Mouse (Mus musculus) heart, embryonic 12.5 days (tissue): ENCODE measurements at regions not wholly inside any gene's neighbourhood (a gene's known extent, or its start where the extent isn't known, plus 50 kb on each side); places are given as distances from the start of the nearest gene placed in this dataset.

ENCODE experiments used
- ATAC-seq: fragments of 200-750 bp; cut with Nextera tagmentation; 2 replicates; pipeline ENCODE4 v1.8.0; 2017; ENCODE audit warnings: moderate TSS enrichment, moderate library complexity; ENCODE audit not compliant: insufficient number of reproducible peaks, low FRiP score
- H3K27ac ChIP-seq: fragments of 300-500 bp; sonication (generic); 2 replicates; pipeline ENCODE4 v1.5.1; 2016; ENCODE audit warnings: mild to moderate bottlenecking, moderate library complexity; ENCODE audit not compliant: poor library complexity, severe bottlenecking
- H3K27me3 ChIP-seq: fragments of 300-500 bp; sonication (generic); replicated peaks from 2 replicates; pipeline ENCODE4 v1.6.1; 2016; ENCODE audit warnings: mild to moderate bottlenecking, moderate library complexity
- H3K36me3 ChIP-seq: fragments of 300-500 bp; sonication (generic); 2 replicates; pipeline ENCODE4 v1.6.1; 2016; ENCODE audit warnings: mild to moderate bottlenecking, moderate library complexity
- H3K4me1 ChIP-seq: fragments of 300-500 bp; sonication (generic); replicated peaks from 2 replicates; pipeline ENCODE4 v1.6.1; 2016; ENCODE audit warnings: mild to moderate bottlenecking
- H3K4me2 ChIP-seq: fragments of 300-500 bp; sonication (generic); 2 replicates; pipeline ENCODE4 v1.6.1; 2016; ENCODE audit warnings: mild to moderate bottlenecking, moderate library complexity
- H3K4me3 ChIP-seq: fragments of 300-500 bp; sonication (generic); 2 replicates; pipeline ENCODE4 v1.5.1; 2016; ENCODE audit warnings: mild to moderate bottlenecking
- H3K9ac ChIP-seq: fragments of 300-500 bp; sonication (generic); 2 replicates; pipeline ENCODE4 v1.6.1; 2016; ENCODE audit warnings: mild to moderate bottlenecking, moderate library complexity
- H3K9me3 ChIP-seq: fragments of 300-500 bp; sonication (generic); replicated peaks from 2 replicates; pipeline ENCODE4 v1.6.1; 2016; ENCODE audit warnings: mild to moderate bottlenecking, moderate library complexity
- WGBS: fragments of 180-500 bp; shearing (Covaris S2); methylation state at CpG from one replicate; pipeline ENCODE4 v1.1.7; 2016; 5-methylcytosine and 5-hydroxymethylcytosine counted together

- Histone ChIP-seq H3K4me2 (no peak overlapping the region), H3K4me3 (no peak overlapping the region), H3K36me3 (no peaks in the 10 kb centered on the region), H3K9ac (no peak overlapping the region), H3K27me3 (no peaks in the 10 kb centered on the region), H3K9me3 (0 out of 2 replicates have a peak, but pooled peaks cover 2% of the 10 kb centered on the region), H3K4me1 (no peaks in the 10 kb centered on the region), H3K27ac (no peak overlapping the region)
- no peak for ATAC-seq
Observed at GRCm38 (mm10) chr13:26354421-26354820, 415.5 kb downstream of the Hdgfl1 start.

- Histone ChIP-seq H3K4me3 (no peak overlapping the region), H3K9ac (no peak overlapping the region), H3K27ac (no peak overlapping the region), H3K4me2 (no peak overlapping the region), H3K36me3 (no peaks in the 10 kb centered on the region), H3K9me3 (0 out of 2 replicates have a peak, but pooled peaks cover 2% of the 10 kb centered on the region), H3K27me3 (no peaks in the 10 kb centered on the region), H3K4me1 (no peaks in the 10 kb centered on the region)
- no peak for ATAC-seq
- 70% methylated on average over 3 of the region's 3 CpGs for WGBS
Observed at GRCm38 (mm10) chr13:26350510-26350909, 419.5 kb downstream of the Hdgfl1 start.

GRCm38 (mm10) chr13:26338795-26339194 is 431.2 kb downstream of the Hdgfl1 start:
- Histone ChIP-seq H3K27ac (no peak overlapping the region), H3K4me2 (no peak overlapping the region), H3K9me3 (no peaks in the 10 kb centered on the region), H3K27me3 (no peaks in the 10 kb centered on the region), H3K4me1 (peaks cover 4% of the 10 kb centered on the region), H3K4me3 (no peak overlapping the region), H3K36me3 (no peaks in the 10 kb centered on the region), H3K9ac (no peak overlapping the region)
- WGBS: 39% methylated on average over 3 of the region's 3 CpGs
- ATAC-seq: no peak

- no peak overlapping the region for H3K27ac ChIP-seq
- no peak overlapping the region for H3K4me2 ChIP-seq
- WGBS: 76% methylated on average over 3 of the region's 3 CpGs
- no peak overlapping the region for H3K9ac ChIP-seq
- H3K4me3 ChIP-seq: no peak overlapping the region
- H3K27me3 ChIP-seq: no peaks in the 10 kb centered on the region
- no peaks in the 10 kb centered on the region for H3K36me3 ChIP-seq
- H3K9me3 ChIP-seq: 0 out of 2 replicates have a peak, but pooled peaks cover 3% of the 10 kb centered on the region
- no peaks in the 10 kb centered on the region for H3K4me1 ChIP-seq
- no peak for ATAC-seq
Observed at GRCm38 (mm10) chr13:26325066-26325465, 444.9 kb downstream of the Hdgfl1 start.

- Histone ChIP-seq H3K4me1 (no peaks in the 10 kb centered on the region), H3K4me2 (no peak overlapping the region), H3K9me3 (0 out of 2 replicates have a peak, but pooled peaks cover 3% of the 10 kb centered on the region), H3K4me3 (no peak overlapping the region), H3K9ac (no peak overlapping the region), H3K27me3 (no peaks in the 10 kb centered on the region), H3K27ac (no peak overlapping the region), H3K36me3 (no peaks in the 10 kb centered on the region)
- ATAC-seq: no peak
- WGBS: 85% methylated on average over 6 of the region's 6 CpGs
Observed at GRCm38 (mm10) chr13:26324633-26325032, 445.3 kb downstream of the Hdgfl1 start.

GRCm38 (mm10) chr13:26318557-26318956 is 451.4 kb downstream of the Hdgfl1 start:
- H3K27ac ChIP-seq: no peak overlapping the region
- no peaks in the 10 kb centered on the region for H3K27me3 ChIP-seq
- H3K4me2 ChIP-seq: no peak overlapping the region
- ATAC-seq: no peak
- no peaks in the 10 kb centered on the region for H3K9me3 ChIP-seq
- 79% methylated on average over 5 of the region's 5 CpGs for WGBS
- no peaks in the 10 kb centered on the region for H3K4me1 ChIP-seq
- H3K9ac ChIP-seq: no peak overlapping the region
- H3K36me3 ChIP-seq: no peaks in the 10 kb centered on the region
- no peak overlapping the region for H3K4me3 ChIP-seq

GRCm38 (mm10) chr13:26312246-26313010 is 457.5 kb downstream of the Hdgfl1 start:
- Histone ChIP-seq H3K27ac (no peak overlapping the region), H3K9ac (no peak overlapping the region), H3K27me3 (no peaks in the 10 kb centered on the region), H3K4me1 (no peaks in the 10 kb centered on the region), H3K4me2 (no peak overlapping the region), H3K4me3 (no peak overlapping the region), H3K36me3 (no peaks in the 10 kb centered on the region), H3K9me3 (no peaks in the 10 kb centered on the region)
- ATAC-seq: no peak
- 56% methylated on average over 7 of the region's 7 CpGs for whole genome bisulfite sequencing

- H3K4me3 ChIP-seq: no peak overlapping the region
- no peaks in the 10 kb centered on the region for H3K36me3 ChIP-seq
- no peaks in the 10 kb centered on the region for H3K4me1 ChIP-seq
- no peak for ATAC-seq
- 64% methylated on average over 3 of the region's 3 CpGs for WGBS
- no peaks in the 10 kb centered on the region for H3K9me3 ChIP-seq
- H3K27ac ChIP-seq: no peak overlapping the region
- no peaks in the 10 kb centered on the region for H3K27me3 ChIP-seq
- H3K4me2 ChIP-seq: no peak overlapping the region
- H3K9ac ChIP-seq: no peak overlapping the region
Observed at GRCm38 (mm10) chr13:26284073-26284444, 485.9 kb downstream of the Hdgfl1 start.

GRCm38 (mm10) chr13:26283397-26284072 is 486.4 kb downstream of the Hdgfl1 start:
- Histone ChIP-seq H3K4me3 (no peak overlapping the region), H3K9me3 (no peaks in the 10 kb centered on the region), H3K9ac (no peak overlapping the region), H3K4me1 (no peaks in the 10 kb centered on the region), H3K4me2 (no peak overlapping the region), H3K36me3 (no peaks in the 10 kb centered on the region), H3K27ac (0 out of 2 replicates have a peak overlapping the region, but pooled peaks have one; percentile 33), H3K27me3 (no peaks in the 10 kb centered on the region)
- no peak for ATAC-seq
- 68% methylated on average over 6 of the region's 6 CpGs for WGBS

- no peak overlapping the region for H3K4me3 ChIP-seq
- no peak for ATAC-seq
Observed at GRCm38 (mm10) chr13:26282291-26282690, 487.7 kb downstream of the Hdgfl1 start.

GRCm38 (mm10) chr13:26272850-26273249 is 497.1 kb downstream of the Hdgfl1 start:
- no peak for ATAC-seq
- Histone ChIP-seq H3K27me3 (no peaks in the 10 kb centered on the region), H3K9ac (no peak overlapping the region), H3K9me3 (no peaks in the 10 kb centered on the region), H3K36me3 (no peaks in the 10 kb centered on the region), H3K4me1 (no peaks in the 10 kb centered on the region), H3K27ac (no peak overlapping the region), H3K4me2 (no peak overlapping the region), H3K4me3 (no peak overlapping the region)
- WGBS: 49% methylated on average over 3 of the region's 3 CpGs

More at GRCm38 (mm10) chr13:26282291-26282690, 487.7 kb downstream of the Hdgfl1 start:
- Histone ChIP-seq H3K9me3 (no peaks in the 10 kb centered on the region), H3K27me3 (no peaks in the 10 kb centered on the region), H3K4me2 (no peak overlapping the region), H3K27ac (no peak overlapping the region), H3K4me1 (no peaks in the 10 kb centered on the region), H3K9ac (no peak overlapping the region), H3K36me3 (no peaks in the 10 kb centered on the region)
- WGBS: 76% methylated on average over 3 of the region's 3 CpGs
